Mouse (Mus musculus) liver, embryonic 14.5 days (tissue): ENCODE measurements around the gene Dph1.

Source experiments
- CTCF ChIP-seq: IDR thresholded peaks from 2 replicates; pipeline ENCODE4 v1.5.1; 2016; ENCODE audit warnings: antibody characterized with exemption, low read depth, control low read depth
- EP300 ChIP-seq: IDR thresholded peaks from 2 replicates; pipeline ENCODE4 v1.6.1; 2016; ENCODE audit warnings: antibody characterized with exemption, low read depth

GRCm38 (mm10) chr11:75178011-75178410 is 13.0 kb downstream of the Dph1 start:
- TF ChIP-seq EP300 (no peak), CTCF (no peak)
